Mouse (Mus musculus): ENCODE results near the gene Esam. TPM values are rescaled to one million over a fixed set of nuclear protein-coding genes. Genes with fewer than 3 reads are reported as not detected.
A peak's percentile ranks its signal among the peaks of the same experiment; 100 is the strongest.

Esam gene
- 10 to 100 TPM; 14.7 to 24.6 (median 18.6) TPM for total RNA-seq (2022)

- DNase-seq (ENCODE audit: low spot score in 2 of 2): no peak
These were observed at the start of gene Esam for GRCm38 (mm10) chr9:37527396-37528224. TSS of gene Esam (plus strand) at chr9:37528078.

GRCm38 (mm10) chr9:37485146-37485545 lies 42.7 kb upstream of the Esam start:
- no peak for DNase-seq (ENCODE audit: low spot score in 2 of 2)

GRCm38 (mm10) chr9:37488041-37488440 lies 39.8 kb upstream of the Esam start:
- DNase-seq (ENCODE audit: low spot score in 2 of 2): no peak

- DNase-seq (ENCODE audit: low spot score in 2 of 2): peak; percentile 76 to 82
These were observed 39.1 kb upstream of the Esam start, which contains the start of gene Msantd2 for GRCm38 (mm10) chr9:37488611-37489396. TSS of gene Msantd2 (plus strand) at chr9:37489319.

GRCm38 (mm10) chr9:37489446-37490120 lies 38.3 kb upstream of the Esam start:
- peak; percentile 15 to 18 for DNase-seq (ENCODE audit: low spot score in 2 of 2)

GRCm38 (mm10) chr9:37495761-37496160 lies 32.1 kb upstream of the Esam start:
- no peak for DNase-seq (ENCODE audit: low spot score in 2 of 2)

GRCm38 (mm10) chr9:37496325-37496724 lies 31.6 kb upstream of the Esam start:
- no peak for DNase-seq (ENCODE audit: low spot score in 2 of 2)

GRCm38 (mm10) chr9:37500201-37500600 lies 27.7 kb upstream of the Esam start:
- DNase-seq (ENCODE audit: low spot score in 2 of 2): no peak

GRCm38 (mm10) chr9:37501170-37501569 lies 26.7 kb upstream of the Esam start:
- DNase-seq (ENCODE audit: low spot score in 2 of 2): no peak

GRCm38 (mm10) chr9:37504348-37504747 lies 23.5 kb upstream of the Esam start:
- DNase-seq (ENCODE audit: low spot score in 2 of 2): no peak

- DNase-seq (ENCODE audit: low spot score in 2 of 2): no peak
These were observed 21.9 kb upstream of the Esam start for GRCm38 (mm10) chr9:37506023-37506422.

- DNase-seq (ENCODE audit: low spot score in 2 of 2): no peak
These were observed 15.8 kb upstream of the Esam start for GRCm38 (mm10) chr9:37512097-37512496.

- no peak for DNase-seq (ENCODE audit: low spot score in 2 of 2)
These were observed 13.4 kb upstream of the Esam start for GRCm38 (mm10) chr9:37514456-37514855.

GRCm38 (mm10) chr9:37517467-37517866 lies 10.4 kb upstream of the Esam start:
- DNase-seq (ENCODE audit: low spot score in 2 of 2): no peak

- DNase-seq (ENCODE audit: low spot score in 2 of 2): no peak
These were observed 8.9 kb upstream of the Esam start for GRCm38 (mm10) chr9:37518991-37519390.

- DNase-seq (ENCODE audit: low spot score in 2 of 2): no peak
These were observed 7.9 kb upstream of the Esam start for GRCm38 (mm10) chr9:37519995-37520394.

- DNase-seq (ENCODE audit: low spot score in 2 of 2): no peak
These were observed 2.4 kb upstream of the Esam start for GRCm38 (mm10) chr9:37525461-37525860.

GRCm38 (mm10) chr9:37526443-37527395 lies 1.2 kb upstream of the Esam start:
- DNase-seq (ENCODE audit: low spot score in 2 of 2): no peak

- no peak for DNase-seq (ENCODE audit: low spot score in 2 of 2)
These were observed 520 bp downstream of the Esam start for GRCm38 (mm10) chr9:37528225-37528970.

All from layer of hippocampus, adult 8-10 months (tissue).